Mouse (Mus musculus) small intestine, adult 2 months (tissue): ENCODE data around the gene Noxo1. TPM values are rescaled to one million over a fixed set of nuclear protein-coding genes. Genes with fewer than 3 reads are reported as not detected.

ENCODE experiments used
- H3K27ac ChIP-seq: fragments of 200-500 bp; 2 replicates; pipeline ENCODE4 v1.5.1; 2012; ENCODE audit warnings: low read depth, low read length, control low read depth, inconsistent platforms; ENCODE audit not compliant: insufficient read depth
- H3K27me3 ChIP-seq: fragments of 200-500 bp; 2 replicates; pipeline ENCODE4 v1.6.1; 2012; ENCODE audit warnings: mild to moderate bottlenecking, moderate library complexity, low read length, inconsistent platforms; ENCODE audit not compliant: control insufficient read depth, insufficient read depth
- H3K36me3 ChIP-seq: fragments of 200-500 bp; 2 replicates; pipeline ENCODE4 v1.6.1; 2012; ENCODE audit warnings: mild to moderate bottlenecking, low read length, control low read depth, inconsistent platforms; ENCODE audit not compliant: control insufficient read depth, insufficient read depth
- H3K4me1 ChIP-seq: fragments of 200-500 bp; 2 replicates; pipeline ENCODE4 v1.6.1; 2012; ENCODE audit warnings: low read length, inconsistent platforms, mixed read lengths; ENCODE audit not compliant: control insufficient read depth, insufficient read depth, insufficient read length
- H3K4me3 ChIP-seq: fragments of 200-500 bp; 2 replicates; pipeline ENCODE4 v1.5.1; 2012; ENCODE audit warnings: low read depth, mild to moderate bottlenecking, control low read depth, inconsistent platforms, low read length, moderate library complexity
- CTCF ChIP-seq: fragments of 200-500 bp; IDR thresholded peaks from 2 replicates; pipeline ENCODE4 v1.5.1; 2012; ENCODE audit warnings: low read depth, mild to moderate bottlenecking, control low read depth, inconsistent platforms, low read length, moderate library complexity, mixed read lengths; ENCODE audit not compliant: insufficient replicate concordance, insufficient read length; ENCODE audit errors: extremely low read depth
- POLR2A ChIP-seq: fragments of 200-500 bp; IDR thresholded peaks from 2 replicates; pipeline ENCODE4 v1.6.1; 2012; ENCODE audit warnings: low read depth, mild to moderate bottlenecking, control low read depth, inconsistent platforms, low read length, moderate library complexity
- WGBS: fragments of 180-500 bp; shearing (Covaris S2); methylation state at CpG from one replicate; pipeline ENCODE4 v1.1.7; 2018; 5-methylcytosine and 5-hydroxymethylcytosine counted together
- polyA plus RNA-seq: library from polyadenylated mRNA; depleted of rRNA; stranded (reverse); fragments of >200 nt; gene quantifications from 2 replicates; pipeline ENCODE4 v1.2.3, GENCODE M21; 2012; rRNA removed

The Noxo1 gene
- polyA plus RNA-seq, 1 experiment = 115 TPM

- TF ChIP-seq POLR2A = no peak; the same call in 1 of the 2 replicates
- peak; percentile 78; the same call in 1 of the 2 replicates for TF ChIP-seq CTCF
- Histone ChIP-seq H3K36me3 (peaks cover 14% of the 10 kb centered on the region), H3K4me3 (no peak overlapping the region), H3K4me1 (no peaks in the 10 kb centered on the region), H3K27me3 (no peaks in the 10 kb centered on the region), H3K27ac (no peak overlapping the region)
- WGBS = 23% methylated on average over 7 of the region's 7 CpGs
Observed at GRCm38 (mm10) chr17:24745526-24746497, 49.8 kb downstream of the Noxo1 start.

GRCm38 (mm10) chr17:24746986-24747385 is 51.0 kb downstream of the Noxo1 start:
- peaks cover 10% of the 10 kb centered on the region; the same call in 1 of the 2 replicates for H3K27me3 ChIP-seq
- H3K36me3 ChIP-seq = peaks cover 7% of the 10 kb centered on the region
- no peak overlapping the region for H3K4me3 ChIP-seq
- TF ChIP-seq CTCF (no peak), POLR2A (no peak)
- H3K27ac ChIP-seq = no peak overlapping the region
- no peaks in the 10 kb centered on the region for H3K4me1 ChIP-seq
- WGBS = 52% methylated on average over 4 of the region's 4 CpGs

Other genes with a start within 250 kb of the Noxo1 start
- 52.9 and 74.5 TPM in 2 replicates for gene E4f1, start 225.9 kb upstream of the Noxo1 start, polyA plus RNA-seq
- 130 and 178 TPM in 2 replicates for gene Pgp, start 225.8 kb upstream of the Noxo1 start, polyA plus RNA-seq
- gene Bricd5, start 222.3 kb upstream of the Noxo1 start, polyA plus RNA-seq = 0.77 and 2.3 TPM in 2 replicates
- gene Mlst8, start 217.2 kb upstream of the Noxo1 start, polyA plus RNA-seq = 16.9 and 33.7 TPM in 2 replicates
- 0.50 and 0.77 TPM in 2 replicates for gene Caskin1, start 207.6 kb upstream of the Noxo1 start, polyA plus RNA-seq
- 75.8 and 113 TPM in 2 replicates for gene Traf7, start 168.3 kb upstream of the Noxo1 start, polyA plus RNA-seq
- 1.2 and 6.1 TPM in 2 replicates for gene Rab26, start 162.0 kb upstream of the Noxo1 start, polyA plus RNA-seq
- 26.1 and 31.9 TPM in 2 replicates for gene Pkd1, start 146.4 kb upstream of the Noxo1 start, polyA plus RNA-seq
- gene Tsc2, start 63.6 kb upstream of the Noxo1 start, polyA plus RNA-seq = 52.8 and 83.5 TPM in 2 replicates
- 6.0 and 7.2 TPM in 2 replicates for gene Nthl1, start 63.6 kb upstream of the Noxo1 start, polyA plus RNA-seq
- gene Slc9a3r2, start 45.9 kb upstream of the Noxo1 start, polyA plus RNA-seq = 35.6 and 44.9 TPM in 2 replicates
- gene Npw, start 37.8 kb upstream of the Noxo1 start, polyA plus RNA-seq = 2.0 and 6.5 TPM in 2 replicates
- 41.1 and 85.8 TPM in 2 replicates for gene Zfp598, start 26.5 kb upstream of the Noxo1 start, polyA plus RNA-seq
- gene Syngr3, start 6.3 kb upstream of the Noxo1 start, polyA plus RNA-seq = 1.2 and 1.3 TPM in 2 replicates
- gene Gfer, start 78 bp upstream of the Noxo1 start, polyA plus RNA-seq = 22.8 and 35.9 TPM in 2 replicates
- gene Tbl3, start 11.4 kb downstream of the Noxo1 start, polyA plus RNA-seq = 26.0 and 49.6 TPM in 2 replicates
- gene Rnf151, start 21.8 kb downstream of the Noxo1 start, polyA plus RNA-seq = 0.19 TPM in 1 of 2 replicates, not detected in the other
- 1,627 and 2,207 TPM in 2 replicates for gene Rps2, start 21.9 kb downstream of the Noxo1 start, polyA plus RNA-seq
- 384 and 403 TPM in 2 replicates for gene Ndufb10, start 28.2 kb downstream of the Noxo1 start, polyA plus RNA-seq
- gene Rpl3l, start 31.6 kb downstream of the Noxo1 start, polyA plus RNA-seq = 0.11 and 0.19 TPM in 2 replicates
- 29.5 and 54.2 TPM in 2 replicates for gene Msrb1, start 40.4 kb downstream of the Noxo1 start, polyA plus RNA-seq
- gene Hs3st6, start 56.8 kb downstream of the Noxo1 start, polyA plus RNA-seq = 1.7 and 2.8 TPM in 2 replicates
- gene Meiob, start 108.1 kb downstream of the Noxo1 start, polyA plus RNA-seq = not detected in 2 replicates
- 352 and 372 TPM in 2 replicates for gene Hagh, start 143.9 kb downstream of the Noxo1 start, polyA plus RNA-seq
- gene Fahd1, start 154.1 kb downstream of the Noxo1 start, polyA plus RNA-seq = 65.2 and 108 TPM in 2 replicates
- 0.42 and 1.4 TPM in 2 replicates for gene Igfals, start 169.8 kb downstream of the Noxo1 start, polyA plus RNA-seq
- 33.0 and 39.9 TPM in 2 replicates for gene Nubp2, start 190.1 kb downstream of the Noxo1 start, polyA plus RNA-seq
- 51.5 and 88.1 TPM in 2 replicates for gene Spsb3, start 190.4 kb downstream of the Noxo1 start, polyA plus RNA-seq
- 20.3 and 21.0 TPM in 2 replicates for gene Eme2, start 198.9 kb downstream of the Noxo1 start, polyA plus RNA-seq
- gene Mrps34, start 198.9 kb downstream of the Noxo1 start, polyA plus RNA-seq = 244 and 319 TPM in 2 replicates
- 29.4 and 52.4 TPM in 2 replicates for gene Nme3, start 200.3 kb downstream of the Noxo1 start, polyA plus RNA-seq
- 37.0 and 51.7 TPM in 2 replicates for gene Mapk8ip3, start 240.7 kb downstream of the Noxo1 start, polyA plus RNA-seq